Mouse (Mus musculus) layer of hippocampus, postnatal 25 days (tissue): ENCODE data around the gene Tshr. TPM values are rescaled to one million over a fixed set of nuclear protein-coding genes. Genes with fewer than 3 reads are reported as not detected.
"Not testable (repeated sequence)": the region's sequence is repeated elsewhere in the genome, so short reads cannot be mapped to it uniquely, and the experiment has no call there.

ENCODE experiments used
- DNase-seq, 2 experiments: peaks; one replicate each; pipeline ENCODE4 v3.0.0; 2022; ENCODE audit warnings: mixed read lengths in 2 of 2, low spot score in 1 of 2; ENCODE audit errors: extremely low spot score in 1 of 2
- total RNA-seq, 2 experiments: library from RNA; stranded (reverse); gene quantifications; 2 replicates each; pipeline ENCODE4 v1.2.3; 2021

The Tshr gene
- total RNA-seq, 2 experiments from 2014 or later, result 0.21 to 0.37 TPM

DNA sequence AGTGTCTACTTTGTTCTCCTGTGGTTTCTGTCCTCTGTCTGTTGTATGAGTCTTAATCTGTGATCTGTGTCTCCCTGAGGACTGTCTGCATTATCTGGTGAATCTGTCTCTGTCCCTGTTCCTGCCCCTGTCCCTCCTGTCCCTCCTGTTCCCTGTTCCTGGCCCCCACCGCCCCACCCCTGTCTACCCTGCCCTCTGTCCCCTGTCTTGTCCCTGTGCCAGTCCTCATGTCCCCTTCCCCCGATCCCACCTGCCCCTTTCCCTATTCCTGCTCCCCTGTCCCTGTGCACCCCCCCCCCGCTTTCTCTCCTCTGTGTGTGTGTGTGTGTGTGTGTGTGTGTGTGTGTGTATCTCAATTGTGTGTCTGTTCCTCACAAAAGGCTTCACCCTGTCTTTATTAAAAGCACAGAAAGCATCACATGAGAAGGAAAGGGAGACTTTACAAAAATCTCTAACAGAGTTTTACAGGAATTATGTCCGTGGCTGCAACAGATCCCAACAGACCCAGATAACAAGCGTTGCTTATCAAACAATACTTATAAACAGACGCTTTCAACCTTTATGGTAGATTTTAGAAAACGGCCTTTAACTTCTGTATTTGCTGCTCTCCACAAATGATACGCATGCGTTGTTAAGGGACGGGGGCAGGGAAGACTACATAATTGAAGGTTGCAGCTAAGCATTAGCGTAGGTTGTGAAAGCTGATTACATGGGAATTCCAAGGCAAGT, 111.3 kb downstream of the Tshr start:
- no peak for DNase-seq

GRCm38 (mm10) chr12:91496226-91496558, 111.8 kb downstream of the Tshr start:
- no peak for DNase-seq

- no peak for DNase-seq
These were observed 116.1 kb downstream of the Tshr start for GRCm38 (mm10) chr12:91500475-91500874.

DNA sequence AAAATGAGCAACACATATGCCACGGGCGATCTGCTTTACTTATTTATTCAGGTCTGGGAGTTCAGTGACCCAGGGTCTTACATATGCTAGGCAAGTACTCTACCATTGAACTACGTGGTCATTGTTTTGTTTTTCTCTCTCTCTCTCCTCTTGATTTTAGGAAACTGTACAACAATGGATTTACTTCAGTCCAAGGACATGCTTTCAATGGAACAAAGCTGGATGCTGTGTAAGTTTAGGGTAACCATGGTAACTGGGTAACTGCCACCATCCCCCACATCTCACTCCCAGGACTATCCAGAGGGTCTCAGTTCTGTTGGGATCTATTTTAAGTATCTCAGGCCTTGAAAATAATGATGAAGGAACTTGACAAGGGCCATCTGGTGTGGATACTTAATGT, 127.4 kb downstream of the Tshr start:
- DNase-seq, result no peak

DNA sequence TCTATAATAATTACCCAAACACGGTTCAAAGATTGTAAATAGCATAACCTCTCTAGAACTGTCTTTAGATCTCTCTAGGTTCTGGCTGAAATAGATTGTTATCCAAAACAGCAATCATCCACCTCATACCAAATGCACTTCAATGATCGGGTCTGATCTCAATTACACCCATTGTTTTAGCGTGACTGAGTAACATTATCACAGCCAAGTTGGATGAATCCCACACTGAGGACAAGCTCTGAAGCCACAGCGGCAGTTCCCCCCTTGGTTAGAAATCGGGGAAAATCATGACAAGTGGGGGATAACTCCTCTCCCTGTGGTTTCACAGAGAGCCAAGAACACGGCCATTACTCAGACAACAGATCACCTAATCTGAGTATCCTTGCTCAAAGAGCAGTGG, 129.6 kb downstream of the Tshr start:
- no peak for DNase-seq

GRCm38 (mm10) chr12:91517808-91518207, 133.4 kb downstream of the Tshr start:
- DNase-seq, result no peak

GRCm38 (mm10) chr12:91523626-91524025, 139.3 kb downstream of the Tshr start:
- DNase-seq, result no peak

DNA sequence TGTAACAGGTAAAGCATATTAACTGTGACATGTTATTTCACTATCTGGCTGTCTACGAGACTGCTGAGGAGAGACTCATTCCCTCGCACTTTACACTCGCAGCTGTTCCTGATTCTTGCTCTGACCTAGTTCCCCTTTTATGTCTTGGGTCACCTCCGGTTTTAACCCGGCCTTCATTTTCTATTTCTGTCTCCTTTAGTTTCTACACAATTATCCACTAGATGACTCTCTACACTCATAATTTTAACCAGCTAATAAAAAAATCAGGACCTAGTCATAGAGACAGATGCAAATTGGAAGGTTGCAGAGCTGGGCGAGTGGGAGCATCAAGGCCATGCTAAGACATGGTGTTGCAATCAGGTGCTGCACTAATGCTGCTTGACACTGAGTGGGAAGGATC, 150.2 kb downstream of the Tshr start:
- no peak for DNase-seq

DNA sequence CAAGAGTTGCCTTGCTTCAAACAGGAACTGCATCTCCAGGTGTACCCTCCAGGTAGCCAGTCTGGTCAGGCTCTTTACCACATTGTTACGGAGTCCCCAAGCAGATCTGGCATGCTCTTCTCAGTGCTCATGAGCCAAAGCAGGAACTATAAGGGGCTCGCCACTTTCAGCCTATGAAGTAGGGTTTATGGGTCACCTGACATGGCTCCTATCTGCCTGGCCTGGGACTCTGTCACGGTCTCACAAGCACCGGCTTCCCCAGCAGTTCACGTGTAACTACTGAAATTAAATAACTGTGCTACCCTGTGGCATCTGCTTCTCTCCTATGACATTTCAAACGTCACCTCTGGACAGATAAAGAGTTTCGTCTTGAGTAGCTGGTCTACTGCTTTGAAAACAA, 155.8 kb downstream of the Tshr start:
- no peak for DNase-seq

GRCm38 (mm10) chr12:91549471-91549870, 165.1 kb downstream of the Tshr start:
- no peak for DNase-seq

DNA sequence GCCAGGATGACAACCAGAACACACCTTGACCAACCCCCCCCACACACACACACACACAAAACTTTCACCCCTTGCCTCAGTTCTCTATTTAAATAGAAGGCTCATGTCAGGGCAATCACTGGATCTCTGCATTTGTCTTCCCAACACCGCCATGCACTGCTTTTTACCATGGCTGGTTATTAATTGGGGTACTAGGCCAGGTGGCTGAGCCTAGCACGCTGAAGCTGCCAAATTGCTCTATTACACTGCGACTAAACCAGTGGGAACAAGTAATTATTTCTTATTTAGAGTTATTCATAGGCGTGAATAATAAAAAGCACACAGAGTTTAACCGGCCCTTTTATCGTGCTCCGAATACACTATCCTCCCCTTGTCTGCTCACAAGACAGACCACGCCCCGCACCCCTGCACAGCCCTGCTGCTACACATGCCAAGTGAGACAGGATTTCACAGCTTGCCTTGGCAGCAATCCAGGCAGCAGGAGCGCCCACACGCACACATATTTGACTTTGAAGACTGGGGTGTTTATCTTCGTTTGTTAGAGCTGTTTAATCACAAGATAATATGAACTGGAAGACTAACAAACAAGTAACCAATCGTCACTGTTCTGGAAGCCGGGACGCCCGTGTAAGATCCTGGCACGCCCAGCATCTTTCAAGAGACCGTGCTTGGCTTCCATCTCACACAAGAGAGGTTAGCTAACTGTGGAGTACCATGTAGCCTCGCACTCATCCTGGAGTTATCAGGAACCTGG, 167.6 kb downstream of the Tshr start:
- DNase-seq, result peak; percentile 37 to 70

GRCm38 (mm10) chr12:91557358-91558005, 173.1 kb downstream of the Tshr start:
- DNase-seq, result not testable (repeated sequence)

GRCm38 (mm10) chr12:91558152-91558551, 173.8 kb downstream of the Tshr start:
- not testable (repeated sequence) for DNase-seq

- no peak for DNase-seq
These were observed 182.8 kb downstream of the Tshr start for GRCm38 (mm10) chr12:91567145-91567544.

- no peak for DNase-seq
These were observed 184.9 kb downstream of the Tshr start for GRCm38 (mm10) chr12:91569255-91569654.

GRCm38 (mm10) chr12:91571708-91572107, 187.3 kb downstream of the Tshr start:
- no peak for DNase-seq

DNA sequence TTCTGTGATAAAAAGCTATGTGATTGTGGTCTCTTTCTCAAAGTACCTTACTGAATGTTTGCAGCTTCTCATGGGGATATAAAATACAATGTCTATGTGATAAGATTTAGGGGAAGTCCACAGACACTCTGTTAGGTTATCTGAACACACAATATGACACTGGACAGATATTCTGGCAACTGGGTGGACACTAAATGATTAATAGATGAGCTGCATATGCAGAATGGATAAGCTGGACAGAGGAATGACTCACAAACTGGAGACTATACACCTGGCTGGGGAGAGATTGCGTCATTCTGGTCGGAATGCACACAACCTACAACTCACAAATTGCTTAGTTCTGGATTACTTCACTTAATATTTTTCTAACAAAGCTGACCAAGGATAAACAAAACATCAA, 195.3 kb downstream of the Tshr start:
- no peak for DNase-seq

DNA sequence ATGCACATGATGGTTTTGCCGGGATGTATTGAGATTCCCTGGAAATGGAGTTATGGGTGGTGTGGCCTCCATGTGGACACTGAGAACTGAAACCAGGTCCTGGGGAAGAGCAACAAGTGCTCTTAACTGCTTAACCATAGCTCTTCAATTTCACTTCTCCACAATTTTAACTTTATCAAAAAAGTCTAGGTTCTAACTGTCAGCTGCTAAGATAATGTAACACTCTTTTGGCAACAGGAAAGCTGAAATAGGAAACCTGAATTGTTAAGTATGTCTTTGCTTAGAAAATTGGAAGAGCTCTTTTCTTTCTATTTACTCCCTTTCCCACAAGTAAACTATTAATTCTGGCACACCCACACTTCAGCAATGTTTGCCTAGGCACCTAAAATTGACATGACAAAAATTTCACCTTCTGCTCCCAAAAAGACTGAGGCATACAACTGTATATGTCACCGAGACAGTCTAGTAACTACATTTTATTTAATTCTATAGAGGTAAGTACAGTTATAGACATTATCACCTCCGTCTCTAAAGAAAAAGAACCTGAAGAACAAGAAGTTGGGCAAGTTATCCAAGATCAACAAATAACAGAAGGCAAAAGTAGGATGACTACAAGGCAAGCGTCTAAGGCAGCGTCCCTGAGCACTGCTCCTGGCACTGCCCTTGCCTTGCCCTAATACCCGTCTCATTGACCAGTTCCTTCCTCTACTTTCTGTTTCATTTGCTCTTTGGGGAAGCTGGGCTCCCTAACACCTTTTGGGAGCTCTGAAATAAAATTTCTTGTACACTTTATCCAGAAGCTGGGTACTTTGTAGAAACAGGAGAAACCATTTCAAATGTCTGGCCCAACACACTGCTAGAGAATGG, 197.1 kb downstream of the Tshr start:
- no peak for DNase-seq

DNA sequence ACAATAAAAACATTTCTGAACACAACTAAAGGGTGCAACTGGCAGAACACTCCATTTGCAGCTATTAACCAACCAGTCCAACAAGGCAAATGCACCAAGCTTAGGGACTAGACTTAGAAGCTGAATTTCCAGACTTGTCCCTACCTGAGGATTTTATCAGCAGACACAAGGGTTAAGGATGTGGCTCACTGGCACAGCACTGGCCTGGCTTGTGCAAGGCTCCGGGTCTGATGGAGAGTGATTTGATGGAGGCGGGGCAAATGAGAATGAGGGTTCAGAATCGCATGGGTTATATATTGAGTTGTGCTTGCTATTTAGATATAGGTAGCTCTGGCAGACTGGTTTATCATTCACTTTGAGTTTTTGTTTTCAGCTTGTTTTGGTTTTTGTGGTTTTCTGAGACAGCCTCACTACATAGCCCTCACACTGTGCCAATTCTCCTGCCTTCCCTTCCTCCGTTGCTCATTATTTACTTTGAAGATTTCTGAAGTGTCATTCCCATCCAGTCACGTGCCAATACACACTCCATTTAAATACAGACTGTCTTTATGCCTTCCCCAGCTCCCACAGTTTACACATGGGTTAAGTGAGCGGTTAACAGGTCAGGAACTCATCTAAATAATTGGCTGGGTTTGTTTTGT, 198.1 kb downstream of the Tshr start:
- no peak for DNase-seq

GRCm38 (mm10) chr12:91583409-91583808, 199.0 kb downstream of the Tshr start:
- no peak for DNase-seq
